Mouse (Mus musculus): ENCODE measurements around the gene Mef2a.

Mef2a gene

DNA sequence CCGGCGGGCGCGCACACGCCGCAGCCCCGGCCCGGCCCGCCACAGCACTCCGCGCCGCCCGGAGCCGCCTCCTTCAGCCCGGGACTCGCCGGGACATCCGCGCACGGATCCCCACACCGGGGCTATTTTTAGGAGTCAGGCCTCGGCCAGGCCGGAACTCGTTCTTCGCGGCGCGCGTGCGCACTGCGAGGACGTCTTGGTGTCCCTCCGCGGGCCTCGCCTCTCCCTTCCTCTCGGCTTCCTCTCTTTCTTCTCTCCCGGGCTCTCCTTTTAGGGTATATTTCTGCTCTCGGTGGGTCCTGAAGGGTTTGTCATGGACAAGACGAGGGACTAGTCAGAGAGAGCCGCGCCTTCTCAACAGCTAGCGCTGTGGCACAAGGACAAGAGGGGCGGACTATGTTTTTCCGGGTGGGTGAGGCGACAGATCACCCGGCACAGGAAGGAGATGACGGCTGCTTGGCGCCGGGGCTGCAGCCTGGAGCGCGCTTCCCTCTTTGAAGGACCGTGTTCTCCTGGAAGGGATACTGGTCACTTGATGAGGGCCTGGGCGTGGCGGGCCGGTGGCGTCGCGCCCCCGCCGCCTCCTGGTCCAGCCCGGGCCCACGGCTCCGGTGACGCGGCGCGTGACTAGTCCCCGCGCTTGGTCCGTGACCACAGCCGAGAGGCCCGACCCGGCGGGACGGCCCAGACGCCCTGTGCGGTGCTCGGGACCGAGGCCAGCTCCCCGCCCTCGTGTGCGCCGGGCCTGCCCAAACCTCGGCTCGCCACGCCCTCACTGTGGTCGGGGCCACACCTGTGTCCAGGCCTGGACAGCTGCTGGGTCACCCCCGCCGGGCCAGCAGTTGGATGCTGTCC is at the start of gene Mef2a:
TSS of gene Mef2a (minus strand) at position 130 of the 855 bp plus-strand sequence.
- in situ Hi-C loops (cut with MboI; ENCODE audit: low pct_unique_long_range_greater_than_20kb in 1 of 2, low sequenced_read_pairs in 2 of 2, unreplicated experiment in 1 of 2), result loop anchor here (25.0 kb wide), 1 partner anchor 264 kb away; the partner anchor contains the start of genes Lrrc28 (in 2 of the 2) and Ttc23 (in 2 of the 2)

DNA sequence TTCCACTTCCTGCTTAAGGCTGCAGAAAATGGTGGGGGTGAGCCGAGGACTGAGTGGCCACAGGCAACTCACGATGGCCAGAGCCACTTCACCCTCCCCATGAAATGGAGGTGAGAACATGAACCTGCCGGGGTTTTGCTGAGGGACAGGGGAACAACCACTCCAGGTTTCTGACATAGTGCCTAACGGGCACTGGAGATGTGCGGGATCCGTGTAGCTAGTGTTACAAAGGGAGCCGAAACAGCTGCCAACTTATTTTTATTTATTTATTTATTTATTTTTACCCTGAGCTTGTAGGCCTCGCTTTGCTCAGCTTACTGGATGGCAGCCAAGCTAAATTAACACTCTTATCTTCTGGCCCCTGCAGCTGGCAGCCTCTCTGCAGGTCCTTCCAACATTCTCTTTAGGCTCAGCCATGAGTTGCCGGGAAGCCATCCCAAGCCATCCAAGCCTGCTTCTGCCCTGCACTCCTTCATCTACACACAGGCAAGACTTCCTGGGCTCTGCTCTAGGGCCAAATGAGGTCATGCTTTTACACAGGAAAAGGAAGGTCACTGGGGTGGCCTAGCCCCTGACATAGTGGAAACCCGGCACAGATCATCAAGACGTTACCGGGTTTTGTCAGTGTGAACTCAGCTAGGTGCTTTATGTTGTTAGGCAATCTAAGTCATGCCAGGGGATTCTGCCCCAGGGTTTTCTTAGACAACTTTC is 49.0 kb upstream of the Mef2a start:
- in situ Hi-C loops (cut with MboI; ENCODE audit: low pct_unique_long_range_greater_than_20kb in 1 of 2, low sequenced_read_pairs in 2 of 2, unreplicated experiment in 1 of 2), result no loop called here

DNA sequence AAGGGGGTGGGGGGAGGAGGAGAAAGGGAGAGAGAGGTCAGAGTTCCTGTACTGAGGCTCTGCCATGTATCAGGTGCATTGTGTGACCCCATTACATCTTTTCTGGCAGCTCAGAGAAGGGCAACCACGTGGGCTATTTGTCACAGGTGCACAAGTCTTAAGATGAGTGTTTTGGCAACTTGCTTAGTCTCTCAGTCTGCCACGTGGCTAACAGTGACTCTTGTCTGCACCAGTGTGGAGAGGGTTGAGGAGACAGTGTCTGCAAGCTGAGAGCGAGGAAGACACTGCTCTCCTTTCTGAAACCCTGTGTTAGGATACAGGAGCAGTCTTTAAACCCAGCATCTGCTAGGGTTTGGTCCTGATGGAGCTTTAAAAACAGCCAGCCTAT is 48.4 kb upstream of the Mef2a start:
- in situ Hi-C loops (cut with MboI; ENCODE audit: low pct_unique_long_range_greater_than_20kb in 1 of 2, low sequenced_read_pairs in 2 of 2, unreplicated experiment in 1 of 2), result no loop called here

DNA sequence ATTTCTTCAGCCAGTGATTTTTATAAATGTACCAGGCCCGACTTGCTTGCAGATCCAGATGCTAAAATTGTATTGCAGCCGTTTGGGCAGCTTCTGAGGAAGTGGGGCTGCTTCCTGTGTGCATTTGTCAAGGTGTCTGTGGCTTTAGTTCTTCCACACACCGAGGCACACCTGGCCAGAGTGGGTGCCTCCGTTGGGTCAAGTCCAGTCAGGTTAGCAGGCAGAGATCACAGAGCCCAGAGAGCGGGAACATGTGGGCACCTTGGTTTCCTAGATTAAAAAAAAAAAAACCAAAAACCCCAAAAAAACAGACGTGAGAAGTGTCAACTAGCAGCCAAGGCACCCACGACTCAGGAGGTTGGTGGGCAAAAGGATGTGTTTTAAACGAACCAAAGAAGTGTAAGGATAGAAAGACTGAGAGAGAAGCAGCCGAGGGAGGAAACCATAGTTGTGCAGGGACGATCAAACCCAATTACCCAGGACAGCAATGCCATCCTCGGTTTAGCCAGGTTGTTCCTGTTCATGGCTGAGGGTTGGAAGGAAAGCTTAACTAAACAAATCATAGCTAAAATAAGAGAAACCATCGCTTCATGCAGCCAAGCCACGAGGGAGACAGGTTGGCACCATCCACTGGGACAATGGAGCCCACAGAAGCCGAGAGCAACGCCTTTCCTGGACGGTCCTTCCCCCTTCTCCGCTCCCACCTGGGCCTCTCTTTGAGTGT is 47.1 kb upstream of the Mef2a start:
- in situ Hi-C loops (cut with MboI; ENCODE audit: low pct_unique_long_range_greater_than_20kb in 1 of 2, low sequenced_read_pairs in 2 of 2, unreplicated experiment in 1 of 2), result no loop called here

DNA sequence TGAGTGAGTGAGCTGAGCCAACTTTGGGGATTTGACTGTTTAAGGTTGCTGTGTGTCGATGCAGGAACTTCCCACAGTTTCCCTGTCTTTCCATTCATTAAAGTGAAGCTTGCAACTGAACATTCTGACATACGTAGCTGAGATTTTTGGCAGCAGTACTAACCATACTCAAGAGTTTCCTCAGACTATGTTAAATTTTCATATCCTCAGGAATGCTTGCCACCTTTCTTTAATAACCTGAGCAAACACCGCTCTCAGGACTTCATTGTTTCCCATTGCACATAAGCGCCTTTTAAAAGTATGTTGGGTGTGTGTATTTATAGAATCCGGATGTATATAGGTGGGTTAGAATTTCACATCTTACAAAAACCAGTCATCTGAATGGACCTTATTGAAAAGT is 45.5 kb upstream of the Mef2a start:
- in situ Hi-C loops (cut with MboI; ENCODE audit: low pct_unique_long_range_greater_than_20kb in 1 of 2, low sequenced_read_pairs in 2 of 2, unreplicated experiment in 1 of 2), result no loop called here

DNA sequence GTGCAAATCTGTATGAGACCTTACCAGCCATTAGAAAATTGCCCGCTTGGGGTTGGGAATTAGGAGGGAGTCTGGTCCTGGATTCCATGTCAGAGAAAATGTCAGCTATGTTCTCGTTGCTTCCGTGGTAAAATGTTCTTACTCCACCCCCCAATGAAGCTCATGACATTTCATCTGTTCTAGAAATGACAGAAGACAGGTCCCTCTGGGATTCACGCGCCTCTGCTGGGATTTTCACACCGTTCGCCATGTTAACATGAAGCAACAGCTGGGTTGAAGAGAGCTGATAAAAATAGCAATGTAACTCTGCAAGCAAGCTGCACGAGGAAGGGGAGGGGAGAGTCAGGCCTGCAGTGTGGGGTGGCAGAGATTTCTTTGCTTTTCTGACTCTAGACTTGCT is 42.1 kb upstream of the Mef2a start:
- in situ Hi-C loops (cut with MboI; ENCODE audit: low pct_unique_long_range_greater_than_20kb in 1 of 2, low sequenced_read_pairs in 2 of 2, unreplicated experiment in 1 of 2), result no loop called here

DNA sequence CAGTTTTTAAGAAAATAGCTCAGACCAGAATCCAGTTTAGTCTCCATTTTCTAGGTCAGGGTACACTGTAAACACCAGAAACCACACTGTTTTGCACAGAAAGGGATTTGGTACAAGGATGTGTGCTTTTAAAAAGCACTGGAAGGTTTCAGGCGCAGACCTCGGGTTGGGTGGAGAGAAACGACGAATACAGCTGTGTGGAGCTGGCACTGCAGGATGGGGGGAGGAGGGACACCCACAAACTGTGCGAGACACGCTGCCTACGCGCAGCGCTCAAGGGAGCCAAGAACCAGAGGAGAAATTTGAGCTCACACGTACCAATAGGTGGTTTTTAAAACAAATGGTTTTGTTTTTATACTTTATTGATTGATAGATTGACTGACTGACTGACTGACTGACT is 40.0 kb upstream of the Mef2a start:
- in situ Hi-C loops (cut with MboI; ENCODE audit: low pct_unique_long_range_greater_than_20kb in 1 of 2, low sequenced_read_pairs in 2 of 2, unreplicated experiment in 1 of 2), result no loop called here

DNA sequence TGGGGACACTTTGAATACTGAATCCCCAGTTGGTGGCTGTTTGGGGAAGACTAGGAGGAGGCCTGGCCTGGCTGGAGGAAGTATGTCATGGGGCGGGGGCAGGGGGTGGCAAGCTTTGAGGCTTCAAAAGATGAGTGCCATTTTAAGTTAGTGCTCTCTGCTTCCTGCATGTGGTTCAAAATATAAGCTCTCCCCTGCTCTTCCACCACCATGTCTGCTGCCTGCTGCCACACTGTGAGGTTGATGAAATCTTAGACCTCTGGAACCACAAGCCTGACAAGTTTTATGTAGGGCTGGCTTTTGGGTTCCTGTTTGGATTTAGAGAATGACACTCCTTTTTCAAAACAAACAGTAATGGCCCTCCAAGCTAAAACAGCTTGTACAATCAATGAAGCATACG is 34.4 kb upstream of the Mef2a start:
- in situ Hi-C loops (cut with MboI; ENCODE audit: low pct_unique_long_range_greater_than_20kb in 1 of 2, low sequenced_read_pairs in 2 of 2, unreplicated experiment in 1 of 2), result no loop called here

DNA sequence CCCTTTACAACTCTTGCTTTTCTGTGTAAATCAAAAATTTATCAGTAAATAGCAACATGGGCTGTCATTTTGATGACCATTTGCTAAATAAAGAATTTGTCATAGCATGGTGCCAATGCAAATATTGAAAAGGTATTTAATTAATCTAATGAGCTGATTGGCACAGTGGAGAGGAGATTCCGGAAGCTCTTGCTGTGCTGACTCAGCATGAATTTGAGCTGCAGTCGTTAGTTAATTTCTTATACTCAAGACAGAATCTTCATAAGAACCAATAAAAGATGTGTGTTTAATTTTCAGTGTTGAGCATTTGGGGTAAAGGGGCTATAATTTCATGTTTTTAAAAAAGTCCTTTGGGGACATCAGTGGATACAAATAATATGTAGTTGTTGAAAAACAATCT is 31.5 kb upstream of the Mef2a start:
- in situ Hi-C loops (cut with MboI; ENCODE audit: low pct_unique_long_range_greater_than_20kb in 1 of 2, low sequenced_read_pairs in 2 of 2, unreplicated experiment in 1 of 2), result no loop called here

DNA sequence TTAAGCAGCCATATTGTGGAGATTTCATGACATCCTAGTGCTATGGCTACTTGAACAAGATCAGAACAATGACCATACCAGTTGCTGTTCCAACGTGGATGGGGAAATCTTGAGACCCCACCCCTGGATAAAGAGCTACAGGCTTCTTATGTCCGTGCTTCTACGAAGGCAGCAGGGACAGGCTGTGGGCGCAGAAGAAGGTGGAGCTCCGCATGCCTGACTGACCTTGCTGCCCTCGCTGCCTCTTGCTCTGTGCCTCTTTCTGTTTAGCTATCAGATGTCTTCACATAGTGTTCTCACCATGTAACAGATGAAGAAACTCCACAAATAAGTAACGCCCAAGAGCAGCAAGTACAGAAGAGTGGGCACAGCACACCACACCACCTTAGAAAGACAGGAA is 29.7 kb upstream of the Mef2a start:
- in situ Hi-C loops (cut with MboI; ENCODE audit: low pct_unique_long_range_greater_than_20kb in 1 of 2, low sequenced_read_pairs in 2 of 2, unreplicated experiment in 1 of 2), result no loop called here

DNA sequence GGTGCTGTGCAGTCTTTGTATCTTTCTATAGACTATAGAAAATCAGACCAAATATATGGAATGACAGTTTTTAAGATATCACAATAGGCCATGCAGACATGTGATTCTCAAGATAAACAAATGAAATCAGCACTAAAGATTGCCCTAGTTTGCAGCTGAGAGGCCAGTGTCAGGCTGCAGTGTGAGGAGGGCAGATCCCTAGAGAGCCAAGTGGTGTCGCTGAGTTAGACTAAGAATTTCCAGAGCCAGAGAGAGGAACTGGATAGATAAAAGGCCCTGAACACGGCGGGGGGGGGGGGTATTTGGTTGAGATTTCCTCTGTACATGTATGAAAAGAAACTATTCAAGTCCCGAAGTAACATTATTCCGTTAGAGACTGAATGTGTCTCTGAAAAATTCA is 28.7 kb upstream of the Mef2a start:
- in situ Hi-C loops (cut with MboI; ENCODE audit: low pct_unique_long_range_greater_than_20kb in 1 of 2, low sequenced_read_pairs in 2 of 2, unreplicated experiment in 1 of 2), result no loop called here

DNA sequence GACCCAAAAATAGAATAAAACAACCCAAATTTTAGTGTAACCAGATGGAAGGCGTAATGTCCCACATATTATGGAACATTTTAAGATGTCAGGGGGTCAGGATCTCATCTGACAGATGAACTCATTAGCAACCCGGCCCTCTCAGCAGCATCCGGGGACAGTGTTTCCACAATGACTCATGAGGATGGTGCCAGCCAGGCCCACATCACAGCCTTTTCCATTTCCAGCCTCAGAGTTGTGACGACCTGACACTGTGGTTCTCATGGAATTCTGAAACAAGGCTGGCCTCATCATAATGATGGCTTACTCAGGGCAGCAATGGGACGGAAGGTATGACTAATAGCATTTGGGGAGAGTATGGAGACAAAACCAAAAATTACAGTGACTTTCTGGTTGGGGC is 18.1 kb upstream of the Mef2a start:
- in situ Hi-C loops (cut with MboI; ENCODE audit: low pct_unique_long_range_greater_than_20kb in 1 of 2, low sequenced_read_pairs in 2 of 2, unreplicated experiment in 1 of 2), result no loop called here

DNA sequence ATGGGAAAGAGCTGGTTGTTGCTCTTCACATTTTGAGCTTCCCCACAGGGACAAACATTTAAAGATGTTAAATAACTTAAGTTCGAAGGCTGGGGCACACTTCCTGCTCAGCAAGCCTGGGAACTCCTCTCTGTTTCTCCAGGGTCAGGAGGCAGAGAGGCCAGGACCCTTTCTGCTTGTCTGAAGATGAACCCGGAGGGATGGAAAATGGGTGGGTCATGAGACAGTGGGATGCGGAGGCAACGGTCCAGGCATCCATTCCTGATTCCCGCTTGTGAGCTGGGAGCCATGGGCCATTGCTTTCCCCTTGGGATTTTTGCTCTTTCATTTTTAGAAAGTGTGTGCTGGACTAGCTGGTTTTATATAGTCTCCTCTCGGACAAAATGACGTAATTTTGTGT is 17.4 kb upstream of the Mef2a start:
- in situ Hi-C loops (cut with MboI; ENCODE audit: low pct_unique_long_range_greater_than_20kb in 1 of 2, low sequenced_read_pairs in 2 of 2, unreplicated experiment in 1 of 2), result no loop called here

DNA sequence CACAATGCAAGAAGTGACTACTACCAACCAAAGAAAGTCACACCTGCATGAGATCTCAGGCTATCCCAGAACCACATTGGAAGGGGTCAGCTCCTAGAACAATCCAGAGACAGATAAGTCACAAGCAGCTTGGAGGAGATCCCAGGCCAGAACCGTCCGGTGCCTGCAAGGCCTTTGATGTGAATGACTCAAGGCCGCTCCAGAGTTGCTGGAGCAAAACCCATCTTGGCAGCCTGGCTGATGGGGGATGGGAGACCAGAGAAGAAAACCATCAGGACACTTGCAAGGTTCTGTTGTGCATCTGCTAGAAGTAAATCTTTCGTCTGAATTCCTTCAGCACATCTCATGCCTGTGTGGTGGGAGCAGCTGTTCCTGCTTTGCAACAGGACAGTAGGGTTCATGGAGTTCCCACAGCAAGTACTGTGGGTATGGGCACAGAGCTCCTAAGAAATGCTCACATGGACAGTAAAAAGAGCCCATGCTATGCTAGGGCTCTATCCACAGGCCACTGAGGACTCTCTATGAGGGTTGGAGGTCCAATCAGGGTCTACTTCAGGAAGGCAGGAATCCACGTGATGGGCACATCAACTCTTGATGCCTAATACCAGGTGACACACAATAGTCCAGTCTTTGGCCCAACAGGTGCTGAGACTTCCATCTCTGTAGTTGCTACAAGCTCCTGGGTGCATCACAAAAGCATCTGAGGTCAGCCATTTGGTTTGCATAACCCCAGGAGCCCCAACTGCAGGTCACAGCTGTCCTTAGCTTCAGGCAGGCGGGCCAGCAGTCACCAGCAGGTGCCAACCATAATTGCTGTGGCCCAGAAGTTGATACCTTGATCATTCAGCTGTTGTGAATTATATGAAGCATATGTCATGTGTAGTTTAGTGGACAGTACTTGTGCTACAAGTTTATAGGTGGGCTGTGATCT is 12.5 kb upstream of the Mef2a start:
- in situ Hi-C loops (cut with MboI; ENCODE audit: low pct_unique_long_range_greater_than_20kb in 1 of 2, low sequenced_read_pairs in 2 of 2, unreplicated experiment in 1 of 2), result no loop called here

DNA sequence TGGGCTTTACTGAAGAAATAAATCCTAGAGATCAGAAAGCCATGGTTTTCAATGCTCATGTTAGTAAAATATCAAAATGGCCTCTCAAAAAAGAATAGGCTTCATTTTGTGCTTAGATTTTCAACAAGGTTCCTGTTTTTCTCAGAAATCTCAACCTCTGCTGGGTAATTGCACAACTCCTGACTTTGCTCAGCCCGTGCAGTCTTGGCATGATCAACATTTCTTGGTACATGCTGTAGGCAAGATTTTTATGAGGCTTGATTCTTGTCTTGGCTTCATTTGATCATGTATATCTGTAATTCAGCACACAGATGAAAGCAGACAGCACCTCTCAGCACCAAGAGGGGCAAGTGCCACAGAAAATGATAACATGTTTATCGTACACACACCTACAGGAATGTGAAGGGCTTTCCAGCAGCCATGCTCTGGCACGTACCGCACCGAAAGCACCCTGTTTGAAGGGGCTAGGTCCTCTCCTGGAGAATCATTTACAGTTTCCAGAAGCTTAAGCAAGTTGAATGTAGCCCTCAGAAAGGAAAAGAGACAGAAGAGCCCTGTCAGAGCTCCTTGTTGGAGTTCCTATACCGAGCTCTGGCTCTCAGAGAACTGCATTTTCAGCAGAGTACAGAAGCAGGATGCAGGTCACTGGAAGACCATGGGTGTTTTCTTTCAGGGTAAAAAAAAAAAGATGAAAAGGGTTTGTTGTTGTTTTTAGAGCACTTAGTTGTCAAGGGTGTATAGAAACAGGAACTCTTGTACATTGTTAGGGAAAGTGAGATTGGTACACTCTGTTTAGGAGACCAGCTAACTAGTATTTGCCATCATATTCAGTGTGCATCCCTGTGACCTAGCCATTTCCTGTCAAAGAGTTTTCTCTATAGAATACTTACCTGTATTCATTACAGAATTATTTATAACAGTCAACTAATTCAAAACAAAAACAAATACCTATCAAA is 7.8 kb upstream of the Mef2a start:
- in situ Hi-C loops (cut with MboI; ENCODE audit: low pct_unique_long_range_greater_than_20kb in 1 of 2, low sequenced_read_pairs in 2 of 2, unreplicated experiment in 1 of 2), result no loop called here

DNA sequence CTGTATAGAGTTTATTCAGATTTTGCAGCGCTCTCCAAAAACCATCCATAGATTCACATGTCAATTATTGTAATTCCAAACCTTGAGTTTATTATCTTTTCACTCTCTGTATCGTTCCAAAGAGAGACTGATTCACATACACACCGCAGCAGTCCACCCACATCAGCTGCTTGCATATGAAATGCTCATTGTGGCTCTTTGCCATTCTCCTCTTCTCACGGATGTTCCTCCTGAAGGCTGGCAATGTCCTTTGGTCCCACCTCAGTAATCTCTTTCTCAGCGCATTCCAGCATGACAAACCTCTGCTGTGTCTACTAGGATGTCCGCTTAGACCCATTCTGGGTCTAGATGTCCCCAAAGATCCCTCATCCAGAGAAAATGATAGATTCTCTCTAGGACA is 4.1 kb upstream of the Mef2a start:
- in situ Hi-C loops (cut with MboI; ENCODE audit: low pct_unique_long_range_greater_than_20kb in 1 of 2, low sequenced_read_pairs in 2 of 2, unreplicated experiment in 1 of 2), result no loop called here

DNA sequence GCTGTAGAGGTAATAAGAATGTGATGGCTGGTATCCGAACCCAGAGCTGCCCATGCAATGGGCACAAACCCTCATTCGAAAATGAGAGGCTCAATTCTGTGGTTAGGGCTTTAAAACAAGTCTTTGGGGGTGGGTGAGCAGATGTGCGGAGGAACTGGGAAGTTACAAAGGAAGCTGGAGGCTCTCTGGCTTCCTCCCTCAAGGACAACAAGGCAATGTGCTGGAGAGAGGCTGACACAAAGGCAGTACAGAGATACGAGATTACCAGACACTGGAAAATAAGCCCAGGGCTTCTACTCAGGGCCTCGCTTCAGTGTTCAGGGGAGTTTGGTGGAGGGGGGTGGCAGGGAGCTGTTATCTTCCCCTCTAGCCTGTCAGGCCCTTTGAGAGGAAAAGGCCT is 1.3 kb upstream of the Mef2a start:
- in situ Hi-C loops (cut with MboI; ENCODE audit: low pct_unique_long_range_greater_than_20kb in 1 of 2, low sequenced_read_pairs in 2 of 2, unreplicated experiment in 1 of 2), result loop anchor here (25.0 kb wide), 1 partner anchor 263 kb away; the partner anchor contains the start of genes Lrrc28 (in 2 of the 2) and Ttc23 (in 2 of the 2)

Data from mouse embryonic stem cell (cell line).